Mouse (Mus musculus) hindbrain, embryonic 16.5 days (tissue): Measurements from ENCODE around the gene Ly75. TPM values are rescaled to one million over a fixed set of nuclear protein-coding genes. Genes with fewer than 3 reads are reported as not detected.

Experiments
- ATAC-seq: fragments of 200-750 bp; cut with Nextera tagmentation; 2 replicates; pipeline ENCODE4 v1.8.0; 2017; ENCODE audit warnings: moderate TSS enrichment, moderate library complexity
- H3K27ac ChIP-seq: fragments of 300-500 bp; sonication (generic); 2 replicates; pipeline ENCODE4 v1.5.1; 2014; ENCODE audit warnings: low read depth, mild to moderate bottlenecking, control low read depth, low read length, moderate library complexity
- H3K27me3 ChIP-seq: fragments of 300-500 bp; sonication (generic); replicated peaks from 2 replicates; pipeline ENCODE4 v1.6.1; 2014; ENCODE audit warnings: low read length; ENCODE audit not compliant: control insufficient read depth, insufficient read depth
- H3K36me3 ChIP-seq: fragments of 300-500 bp; sonication (generic); 2 replicates; pipeline ENCODE4 v1.6.1; 2014; ENCODE audit warnings: mild to moderate bottlenecking, low read length, moderate library complexity, mixed read lengths; ENCODE audit not compliant: control insufficient read depth, insufficient read depth
- H3K4me1 ChIP-seq: fragments of 300-500 bp; sonication (generic); 2 replicates; pipeline ENCODE4 v1.6.1; 2014; ENCODE audit warnings: low read depth, low read length; ENCODE audit not compliant: control insufficient read depth, insufficient read depth
- H3K4me2 ChIP-seq: fragments of 300-500 bp; sonication (generic); 2 replicates; pipeline ENCODE4 v1.6.1; 2014; ENCODE audit warnings: mild to moderate bottlenecking, low read length, control low read depth, moderate library complexity
- H3K4me3 ChIP-seq: fragments of 300-500 bp; sonication (generic); 2 replicates; pipeline ENCODE4 v1.5.1; 2014; ENCODE audit warnings: mild to moderate bottlenecking, low read length, control low read depth, moderate library complexity
- H3K9ac ChIP-seq: fragments of 300-500 bp; sonication (generic); 2 replicates; pipeline ENCODE4 v1.6.1; 2014; ENCODE audit warnings: low read depth, mild to moderate bottlenecking, control low read depth, low read length, moderate library complexity
- H3K9me3 ChIP-seq: fragments of 300-500 bp; sonication (generic); 2 replicates; pipeline ENCODE4 v1.6.1; 2014; ENCODE audit warnings: mild to moderate bottlenecking, low read length, moderate library complexity; ENCODE audit not compliant: control insufficient read depth
- whole genome bisulfite sequencing: fragments of 180-500 bp; shearing (Covaris S2); extraction: QIAGEN DNeasy Blood & Tissue Kit; methylation state at CpG from one replicate; pipeline ENCODE4 v1.1.7; 2014; 5-methylcytosine and 5-hydroxymethylcytosine counted together
- polyA plus RNA-seq: library from polyadenylated mRNA; unstranded; fragments of >200 nt; fragmentation: Nextera tagmentation; extraction: Ambion mirVana; gene quantifications from 2 replicates; pipeline ENCODE4 v1.2.1, GENCODE M21; 2015

Gene Ly75
- polyA plus RNA-seq, 1 experiment from 2014 or later: 1.9 TPM

DNA sequence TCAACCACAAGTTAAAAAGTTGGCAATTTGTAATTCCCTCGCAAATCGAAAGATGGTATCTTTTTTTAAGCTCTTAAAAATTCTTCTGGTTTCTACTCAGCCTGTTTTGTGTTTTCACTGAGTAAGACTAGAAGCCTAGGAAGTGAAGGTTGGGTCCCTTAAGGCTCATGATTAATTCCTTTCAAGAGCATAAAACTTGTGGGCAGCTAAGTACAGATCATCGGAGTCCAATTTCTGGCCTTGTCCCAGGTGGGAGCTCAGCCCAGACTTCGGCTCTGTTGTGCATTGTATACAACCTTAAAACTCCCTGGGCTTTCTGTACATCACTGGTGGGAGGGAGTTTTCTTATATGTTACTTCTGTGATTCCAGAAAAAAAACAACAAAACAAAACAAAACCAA is 79.3 kb downstream of the Ly75 start:
- Histone ChIP-seq H3K27ac (no peak overlapping the region), H3K9me3 (no peaks in the 10 kb centered on the region), H3K4me2 (no peak overlapping the region), H3K4me3 (no peak overlapping the region), H3K4me1 (no peaks in the 10 kb centered on the region), H3K36me3 (no peaks in the 10 kb centered on the region), H3K27me3 (no peaks in the 10 kb centered on the region), H3K9ac (no peak overlapping the region)
- no peak for ATAC-seq
- 86% methylated on average over 4 of the region's 4 CpGs for WGBS

DNA sequence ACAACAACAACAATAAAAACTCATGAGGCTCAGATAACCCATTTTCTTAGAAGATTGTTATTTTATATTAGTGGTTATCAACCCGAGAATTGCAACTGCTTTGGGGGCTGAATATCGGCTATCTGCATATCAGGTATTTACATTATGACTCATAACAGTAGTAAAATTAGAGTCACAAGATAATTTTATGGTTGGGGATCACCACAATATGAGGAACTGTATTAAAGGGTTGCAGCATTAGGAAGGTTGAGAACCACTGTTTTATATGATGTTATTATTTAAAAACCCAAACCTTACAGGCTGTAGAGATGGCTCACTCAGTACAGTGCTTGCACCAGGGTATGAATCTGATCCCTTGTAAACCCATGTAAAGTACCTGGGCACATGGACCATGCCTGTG is 83.8 kb downstream of the Ly75 start:
- no peaks in the 10 kb centered on the region for H3K9me3 ChIP-seq
- no peaks in the 10 kb centered on the region for H3K4me1 ChIP-seq
- no peaks in the 10 kb centered on the region for H3K27me3 ChIP-seq
- no peak overlapping the region for H3K4me3 ChIP-seq
- H3K36me3 ChIP-seq: no peaks in the 10 kb centered on the region
- no peak overlapping the region for H3K9ac ChIP-seq
- WGBS: 92% methylated on average over 2 of the region's 2 CpGs
- H3K4me2 ChIP-seq: no peak overlapping the region
- ATAC-seq: no peak
- H3K27ac ChIP-seq: no peak overlapping the region

DNA sequence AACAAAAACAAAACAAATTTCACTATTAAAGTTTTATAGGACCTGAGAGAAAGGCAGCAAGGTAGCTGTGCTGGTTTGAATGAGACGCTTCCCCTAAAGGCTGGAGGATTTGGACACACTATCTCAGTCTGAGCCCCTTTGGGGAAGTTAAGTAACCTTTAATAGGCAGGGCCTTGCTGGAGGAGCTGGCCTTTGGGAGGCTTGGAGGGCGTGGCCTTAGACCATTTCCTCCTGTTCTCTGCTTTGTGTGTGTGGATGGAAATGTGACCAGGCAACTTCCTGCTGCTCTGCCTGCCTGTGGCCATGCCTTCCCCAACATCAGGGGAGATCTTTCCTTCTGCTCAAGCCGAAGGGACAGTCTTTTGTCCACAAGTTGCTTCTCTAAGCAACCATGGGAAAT is 84.8 kb downstream of the Ly75 start:
- no peaks in the 10 kb centered on the region for H3K9me3 ChIP-seq
- H3K4me2 ChIP-seq: no peak overlapping the region
- no peak overlapping the region for H3K4me3 ChIP-seq
- WGBS: 77% methylated on average over 3 of the region's 3 CpGs
- H3K36me3 ChIP-seq: no peaks in the 10 kb centered on the region
- H3K27ac ChIP-seq: no peak overlapping the region
- no peak overlapping the region for H3K9ac ChIP-seq
- H3K4me1 ChIP-seq: no peaks in the 10 kb centered on the region
- no peaks in the 10 kb centered on the region for H3K27me3 ChIP-seq
- no peak for ATAC-seq

DNA sequence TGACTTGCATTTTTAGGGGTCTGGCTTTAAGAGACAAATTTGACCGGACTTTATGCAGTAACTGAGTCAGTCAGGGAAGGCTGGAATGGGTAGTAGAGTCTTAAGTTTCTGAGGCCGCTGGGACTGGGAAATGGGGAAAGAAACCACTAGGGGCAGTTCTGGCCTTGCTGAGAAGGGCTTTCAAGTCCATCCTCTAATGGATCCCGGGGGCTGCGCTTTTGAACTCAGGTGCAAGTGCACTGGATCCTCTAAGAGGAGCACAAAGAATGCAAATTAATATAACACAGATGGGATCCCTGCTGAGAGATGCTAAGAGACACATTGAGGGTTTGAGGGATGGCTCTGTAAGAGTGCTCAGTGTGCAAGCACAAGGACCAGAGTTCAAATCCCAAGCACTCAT is 91.7 kb downstream of the Ly75 start:
- H3K4me1 ChIP-seq: no peaks in the 10 kb centered on the region
- no peak overlapping the region for H3K9ac ChIP-seq
- no peaks in the 10 kb centered on the region for H3K36me3 ChIP-seq
- H3K27ac ChIP-seq: no peak overlapping the region
- H3K4me2 ChIP-seq: no peak overlapping the region
- no peaks in the 10 kb centered on the region for H3K9me3 ChIP-seq
- H3K27me3 ChIP-seq: no peaks in the 10 kb centered on the region
- H3K4me3 ChIP-seq: no peak overlapping the region
- no peak for ATAC-seq
- 84% methylated on average over 4 of the region's 4 CpGs for WGBS

DNA sequence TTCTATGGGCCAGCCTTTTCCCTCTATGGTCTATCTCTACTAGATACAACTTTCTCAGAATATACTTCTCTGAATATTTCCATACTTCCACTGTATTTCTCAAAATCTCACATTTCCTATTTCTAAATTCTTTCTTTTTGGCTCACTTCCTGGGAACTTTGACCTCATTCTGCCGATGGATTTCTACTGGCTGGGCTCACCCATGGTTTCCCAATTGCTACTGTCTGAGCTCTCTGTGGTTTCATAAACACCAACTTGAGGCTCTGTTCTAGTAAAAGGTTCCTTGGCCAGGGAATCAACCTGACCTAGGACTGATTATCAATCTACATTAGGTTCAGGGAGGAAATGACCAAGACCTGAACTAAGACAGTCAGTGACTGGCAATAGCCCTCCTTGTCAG is 93.7 kb downstream of the Ly75 start:
- Histone ChIP-seq H3K27me3 (no peaks in the 10 kb centered on the region), H3K9ac (no peak overlapping the region), H3K4me2 (no peak overlapping the region), H3K27ac (no peak overlapping the region), H3K4me3 (no peak overlapping the region), H3K4me1 (no peaks in the 10 kb centered on the region), H3K36me3 (no peaks in the 10 kb centered on the region), H3K9me3 (no peaks in the 10 kb centered on the region)
- no peak for ATAC-seq
- 75% methylated on average over 1 of the region's 1 CpGs for WGBS

DNA sequence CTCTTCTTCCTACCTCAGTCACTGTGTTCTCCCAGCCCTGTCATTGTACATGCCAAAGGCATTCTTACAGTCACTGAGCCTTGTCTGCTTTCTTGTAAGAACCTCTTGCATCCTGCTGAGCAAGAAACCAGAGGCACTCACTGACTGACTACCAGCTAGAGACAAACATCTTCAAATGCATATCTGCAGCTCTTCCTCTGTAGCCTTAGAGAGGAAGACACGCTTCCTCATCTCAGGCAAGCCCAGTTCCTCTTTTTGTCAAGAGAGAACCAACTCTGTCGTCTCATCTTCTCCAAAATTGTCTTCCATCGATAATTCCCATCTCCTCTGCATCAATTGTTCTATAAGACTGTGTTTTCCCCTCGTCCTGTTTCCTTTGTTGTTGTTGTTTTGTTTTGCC is 94.5 kb downstream of the Ly75 start:
- no peak overlapping the region for H3K9ac ChIP-seq
- no peaks in the 10 kb centered on the region for H3K36me3 ChIP-seq
- ATAC-seq: no peak
- H3K4me3 ChIP-seq: no peak overlapping the region
- H3K4me1 ChIP-seq: peaks cover 5% of the 10 kb centered on the region; the same call in 1 of the 2 replicates
- H3K4me2 ChIP-seq: no peak overlapping the region
- no peak overlapping the region for H3K27ac ChIP-seq
- WGBS: 83% methylated on average over 4 of the region's 4 CpGs
- no peaks in the 10 kb centered on the region for H3K9me3 ChIP-seq
- no peaks in the 10 kb centered on the region for H3K27me3 ChIP-seq

DNA sequence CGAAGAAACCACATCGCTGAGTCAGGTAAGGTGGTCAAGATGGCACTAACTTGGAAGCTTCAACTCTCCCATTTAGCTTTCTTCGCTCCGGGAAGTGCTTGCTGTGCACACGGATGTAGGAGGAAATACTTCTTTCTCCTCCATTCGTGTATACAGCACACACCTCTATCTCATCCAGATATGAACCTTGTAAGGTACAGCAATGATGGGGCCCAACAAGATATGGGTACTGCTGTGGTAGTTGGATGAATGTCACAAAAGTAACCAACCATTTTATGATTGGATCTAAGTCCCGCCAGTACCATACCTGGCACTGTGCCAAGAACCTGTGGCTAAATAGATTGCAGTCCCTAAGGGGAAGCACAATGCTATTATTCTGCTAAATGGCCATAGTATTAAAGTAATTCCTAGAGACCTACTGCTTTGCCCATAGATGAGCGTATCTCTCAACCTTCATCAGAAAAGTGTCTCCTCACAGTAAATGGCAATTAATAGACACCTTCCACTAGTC is 97.9 kb downstream of the Ly75 start:
- no peak overlapping the region for H3K4me2 ChIP-seq
- H3K4me1 ChIP-seq: peaks cover 8% of the 10 kb centered on the region; the same call in 1 of the 2 replicates
- H3K9me3 ChIP-seq: no peaks in the 10 kb centered on the region
- no peak overlapping the region for H3K4me3 ChIP-seq
- 86% methylated on average over 8 of the region's 8 CpGs for WGBS
- H3K9ac ChIP-seq: no peak overlapping the region
- ATAC-seq: no peak
- no peak overlapping the region for H3K27ac ChIP-seq
- no peaks in the 10 kb centered on the region for H3K27me3 ChIP-seq
- no peaks in the 10 kb centered on the region for H3K36me3 ChIP-seq

DNA sequence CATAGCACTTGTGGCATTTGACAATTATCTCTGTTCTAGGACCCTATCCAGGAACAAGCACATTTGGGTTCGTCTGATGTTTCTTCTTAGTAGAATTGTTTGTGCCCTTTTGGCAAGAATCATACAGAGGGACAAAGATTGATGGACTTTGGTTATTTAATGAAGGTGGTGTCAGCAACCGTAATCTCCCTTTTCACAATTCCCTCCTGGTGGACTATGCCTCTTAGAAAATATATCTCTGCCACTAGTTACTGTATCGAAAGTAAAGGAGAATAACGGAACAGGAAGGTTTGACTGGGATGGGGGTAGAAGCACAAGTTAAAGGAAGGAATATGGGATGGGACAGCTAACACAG is 98.7 kb downstream of the Ly75 start, which contains the start of gene Cd302:
Cd302 (minus strand) TSS at position 22 of the 355 bp plus-strand sequence.
- H3K9ac ChIP-seq: peak within 1 kb of the TSS; percentile 70
- peak within 1 kb of the TSS; percentile 98 for H3K4me2 ChIP-seq
- 56% methylated on average over 4 of the region's 4 CpGs for WGBS
- H3K9me3 ChIP-seq: no peaks in the 10 kb centered on the region
- peaks cover 8% of the 10 kb centered on the region; the same call in 1 of the 2 replicates for H3K4me1 ChIP-seq
- H3K27me3 ChIP-seq: no peaks in the 10 kb centered on the region
- no peak for ATAC-seq
- H3K4me3 ChIP-seq: peak within 1 kb of the TSS; percentile 54
- H3K27ac ChIP-seq: no peak within 1 kb of the TSS
- no peaks in the 10 kb centered on the region for H3K36me3 ChIP-seq

DNA sequence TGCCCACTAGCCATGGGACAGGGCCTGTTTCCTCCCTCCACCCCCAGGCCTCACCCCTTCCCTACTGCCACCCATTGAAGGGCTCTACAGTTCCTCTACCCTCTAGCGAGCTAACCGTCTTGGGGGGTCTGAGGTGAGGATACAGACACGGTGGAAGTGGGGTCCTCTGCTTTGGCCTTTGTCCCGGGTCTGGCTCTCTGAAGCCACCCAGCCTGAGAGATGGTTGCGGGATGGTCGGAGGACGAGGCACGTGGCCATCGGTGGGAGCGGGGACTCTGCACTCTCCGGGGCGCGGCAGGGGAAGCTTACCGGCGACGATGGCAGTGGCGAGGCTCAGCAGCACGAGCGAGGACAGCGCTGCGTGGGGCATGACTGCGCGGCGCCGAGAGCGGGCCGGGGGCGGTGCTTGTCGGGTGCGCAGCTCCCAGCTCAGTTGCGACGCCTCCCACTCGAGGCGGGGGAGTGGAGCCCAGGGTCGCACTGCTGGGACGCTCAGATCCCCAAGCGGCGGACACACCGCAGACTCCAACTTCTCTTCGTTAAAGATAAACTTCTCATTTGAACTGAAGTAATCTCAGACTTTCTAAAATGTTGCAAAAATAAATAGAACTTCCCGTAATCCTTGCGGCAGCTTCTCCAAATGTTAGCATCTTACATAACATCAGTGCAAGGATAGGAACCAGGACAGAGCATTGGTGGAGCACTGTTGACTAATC is 99.2 kb downstream of the Ly75 start:
- Histone ChIP-seq H3K27ac (no peak overlapping the region), H3K27me3 (no peaks in the 10 kb centered on the region), H3K9me3 (no peaks in the 10 kb centered on the region), H3K9ac (peak overlapping the region; percentile 70), H3K4me3 (peak overlapping the region; percentile 54), H3K36me3 (no peaks in the 10 kb centered on the region), H3K4me1 (peaks cover 8% of the 10 kb centered on the region; the same call in 1 of the 2 replicates), H3K4me2 (peak overlapping the region; percentile 98)
- peak; percentile 89 for ATAC-seq
- WGBS: 1% methylated on average over 36 of the region's 42 CpGs
